Mouse (Mus musculus): ENCODE measurements around the gene Rtn4rl1. TPM values are rescaled to one million over a fixed set of nuclear protein-coding genes. Genes with fewer than 3 reads are reported as not detected.

Gene Rtn4rl1
- polyA plus RNA-seq, 1 experiment from 2014 or later, result 2.0 TPM

- DNase-seq (ENCODE audit: low spot score) (peak; percentile 39), ATAC-seq (replicated peaks; ENCODE audit: insufficient number of reproducible peaks, low FRiP score, low TSS enrichment, low read depth) (no peak)
- Histone ChIP-seq H3K36me3 (replicated peaks; ENCODE audit: control insufficient read depth, insufficient read depth, low read depth, low read length) (peaks cover 6% of the 10 kb centered on the region), H3K9me3 (replicated peaks; ENCODE audit: control insufficient read depth, low read length) (no peaks in the 10 kb centered on the region), H3K27ac (replicated peaks; ENCODE audit: low read depth, low read length) (no peak overlapping the region), H3K4me1 (ENCODE audit: control insufficient read depth, insufficient read depth, low read length) (peaks cover 15% of the 10 kb centered on the region), H3K9ac (replicated peaks; ENCODE audit: low read length) (peak overlapping the region; percentile 69), H3K27me3 (ENCODE audit: control insufficient read depth, insufficient read depth, low read length) (peaks cover 81% of the 10 kb centered on the region), H3K4me3 (ENCODE audit: low read depth, low read length) (peak overlapping the region; percentile 44), H3K4me2 (ENCODE audit: low read depth, low read length) (peak overlapping the region; percentile 94)
- WGBS, result 2% methylated on average over 64 of the region's 68 CpGs
Measured at GRCm38 (mm10) chr11:75166861-75167642, 26.5 kb upstream of the Rtn4rl1 start.

- H3K4me2 ChIP-seq (ENCODE audit: low read depth, low read length), result peak overlapping the region; percentile 94
- peaks cover 5% of the 10 kb centered on the region for H3K36me3 ChIP-seq (replicated peaks; ENCODE audit: control insufficient read depth, insufficient read depth, low read depth, low read length)
- H3K4me3 ChIP-seq (ENCODE audit: low read depth, low read length), result peak overlapping the region; percentile 44
- 0 out of 2 replicates have a peak overlapping the region, but pooled peaks have one; percentile 20 for H3K27ac ChIP-seq (replicated peaks; ENCODE audit: low read depth, low read length)
- no peak for DNase-seq (ENCODE audit: low spot score)
- H3K27me3 ChIP-seq (ENCODE audit: control insufficient read depth, insufficient read depth, low read length), result peaks cover 89% of the 10 kb centered on the region
- no peak for ATAC-seq (replicated peaks; ENCODE audit: insufficient number of reproducible peaks, low FRiP score, low TSS enrichment, low read depth)
- H3K9ac ChIP-seq (replicated peaks; ENCODE audit: low read length), result peak overlapping the region; percentile 69
- H3K9me3 ChIP-seq (replicated peaks; ENCODE audit: control insufficient read depth, low read length), result no peaks in the 10 kb centered on the region
- WGBS, result 2% methylated on average over 49 of the region's 63 CpGs
- H3K4me1 ChIP-seq (ENCODE audit: control insufficient read depth, insufficient read depth, low read length), result peaks cover 15% of the 10 kb centered on the region
Measured at GRCm38 (mm10) chr11:75167643-75168589, 25.7 kb upstream of the Rtn4rl1 start.

- H3K9ac ChIP-seq (replicated peaks; ENCODE audit: low read length), result peak overlapping the region; percentile 69
- 0 out of 2 replicates have a peak overlapping the region, but pooled peaks have one; percentile 20 for H3K27ac ChIP-seq (replicated peaks; ENCODE audit: low read depth, low read length)
Measured at GRCm38 (mm10) chr11:75168590-75169361, 24.8 kb upstream of the Rtn4rl1 start.

GRCm38 (mm10) chr11:75169405-75170080 is 24.0 kb upstream of the Rtn4rl1 start, which contains the start of gene Hic1:
Gene Hic1 (minus strand): TSS chr11:75169519.
- Histone ChIP-seq H3K36me3 (replicated peaks; ENCODE audit: control insufficient read depth, insufficient read depth, low read depth, low read length) (no peaks in the 10 kb centered on the region), H3K4me1 (ENCODE audit: control insufficient read depth, insufficient read depth, low read length) (peaks cover 15% of the 10 kb centered on the region), H3K9ac (replicated peaks; ENCODE audit: low read length) (peak within 1 kb of the TSS; percentile 69), H3K27ac (replicated peaks; ENCODE audit: low read depth, low read length) (0 out of 2 replicates have a peak within 1 kb of the TSS, but pooled peaks have one; percentile 20), H3K4me3 (ENCODE audit: low read depth, low read length) (peak within 1 kb of the TSS; percentile 44), H3K4me2 (ENCODE audit: low read depth, low read length) (peak within 1 kb of the TSS; percentile 94), H3K27me3 (ENCODE audit: control insufficient read depth, insufficient read depth, low read length) (peaks cover 84% of the 10 kb centered on the region), H3K9me3 (replicated peaks; ENCODE audit: control insufficient read depth, low read length) (no peaks in the 10 kb centered on the region)
- ATAC-seq (replicated peaks; ENCODE audit: insufficient number of reproducible peaks, low FRiP score, low TSS enrichment, low read depth) (no peak), DNase-seq (ENCODE audit: low spot score) (no peak)
- 6% methylated on average over 23 of the region's 23 CpGs for WGBS

More at GRCm38 (mm10) chr11:75168590-75169361, 24.8 kb upstream of the Rtn4rl1 start:
- Histone ChIP-seq H3K4me2 (ENCODE audit: low read depth, low read length) (peak overlapping the region; percentile 94), H3K4me1 (ENCODE audit: control insufficient read depth, insufficient read depth, low read length) (peaks cover 15% of the 10 kb centered on the region), H3K4me3 (ENCODE audit: low read depth, low read length) (peak overlapping the region; percentile 44), H3K9me3 (replicated peaks; ENCODE audit: control insufficient read depth, low read length) (no peaks in the 10 kb centered on the region), H3K27me3 (ENCODE audit: control insufficient read depth, insufficient read depth, low read length) (peaks cover 90% of the 10 kb centered on the region), H3K36me3 (replicated peaks; ENCODE audit: control insufficient read depth, insufficient read depth, low read depth, low read length) (no peaks in the 10 kb centered on the region; the same call in 1 of the 2 replicates)
- WGBS, result under 1% methylated on average over 82 of the region's 83 CpGs
- ATAC-seq (replicated peaks; ENCODE audit: insufficient number of reproducible peaks, low FRiP score, low TSS enrichment, low read depth) (peak; percentile 32; the same call in 1 of the 2 replicates), DNase-seq (ENCODE audit: low spot score) (peak; percentile 89)

- H3K4me1 ChIP-seq (ENCODE audit: control insufficient read depth, insufficient read depth, low read length), result peaks cover 15% of the 10 kb centered on the region
- H3K4me2 ChIP-seq (ENCODE audit: low read depth, low read length), result peak overlapping the region; percentile 59
- no peaks in the 10 kb centered on the region for H3K36me3 ChIP-seq (replicated peaks; ENCODE audit: control insufficient read depth, insufficient read depth, low read depth, low read length)
- H3K9ac ChIP-seq (replicated peaks; ENCODE audit: low read length), result no peak overlapping the region
- peak overlapping the region; percentile 44 for H3K4me3 ChIP-seq (ENCODE audit: low read depth, low read length)
- under 1% methylated on average over 38 of the region's 38 CpGs for WGBS
- H3K9me3 ChIP-seq (replicated peaks; ENCODE audit: control insufficient read depth, low read length), result no peaks in the 10 kb centered on the region
- DNase-seq (ENCODE audit: low spot score) (peak; percentile 94), ATAC-seq (replicated peaks; ENCODE audit: insufficient number of reproducible peaks, low FRiP score, low TSS enrichment, low read depth) (peak; percentile 22; the same call in 1 of the 2 replicates)
- H3K27ac ChIP-seq (replicated peaks; ENCODE audit: low read depth, low read length), result no peak overlapping the region
- peaks cover 77% of the 10 kb centered on the region for H3K27me3 ChIP-seq (ENCODE audit: control insufficient read depth, insufficient read depth, low read length)
Measured at GRCm38 (mm10) chr11:75170136-75170751, 23.3 kb upstream of the Rtn4rl1 start.

- Histone ChIP-seq H3K36me3 (replicated peaks; ENCODE audit: control insufficient read depth, insufficient read depth, low read depth, low read length) (no peaks in the 10 kb centered on the region), H3K27ac (replicated peaks; ENCODE audit: low read depth, low read length) (no peak overlapping the region), H3K27me3 (ENCODE audit: control insufficient read depth, insufficient read depth, low read length) (peaks cover 66% of the 10 kb centered on the region), H3K9ac (replicated peaks; ENCODE audit: low read length) (no peak overlapping the region), H3K4me1 (ENCODE audit: control insufficient read depth, insufficient read depth, low read length) (peaks cover 8% of the 10 kb centered on the region; the same call in 1 of the 2 replicates), H3K4me2 (ENCODE audit: low read depth, low read length) (no peak overlapping the region), H3K9me3 (replicated peaks; ENCODE audit: control insufficient read depth, low read length) (no peaks in the 10 kb centered on the region), H3K4me3 (ENCODE audit: low read depth, low read length) (no peak overlapping the region)
- ATAC-seq (replicated peaks; ENCODE audit: insufficient number of reproducible peaks, low FRiP score, low TSS enrichment, low read depth) (no peak), DNase-seq (ENCODE audit: low spot score) (no peak)
- WGBS, result 7% methylated on average over 16 of the region's 17 CpGs
Measured at GRCm38 (mm10) chr11:75171186-75171865, 22.3 kb upstream of the Rtn4rl1 start.

Data from embryonic facial prominence, embryonic 11.5 days (tissue).